Mouse (Mus musculus) forebrain, embryonic 15.5 days (tissue): ENCODE measurements at regions not wholly inside any gene's neighbourhood (a gene's known extent, or its start where the extent isn't known, plus 50 kb on each side); places are given as distances from the start of the nearest gene placed in this dataset.

Experiments
- ATAC-seq: fragments of 200-750 bp; cut with Nextera tagmentation; replicated peaks from 2 replicates; pipeline ENCODE4 v1.8.0; 2017; ENCODE audit warnings: mild to moderate bottlenecking, moderate TSS enrichment, moderate library complexity
- H3K27ac ChIP-seq: fragments of 300-500 bp; sonication (generic); replicated peaks from 2 replicates; pipeline ENCODE4 v1.5.1; 2015; ENCODE audit warnings: mild to moderate bottlenecking, inconsistent platforms
- H3K27me3 ChIP-seq: fragments of 300-500 bp; sonication (generic); 2 replicates; pipeline ENCODE4 v1.6.1; 2015; ENCODE audit warnings: inconsistent platforms
- H3K36me3 ChIP-seq: fragments of 300-500 bp; sonication (generic); 2 replicates; pipeline ENCODE4 v1.6.1; 2015; ENCODE audit warnings: mild to moderate bottlenecking, inconsistent platforms
- H3K4me1 ChIP-seq: fragments of 300-500 bp; sonication (generic); 2 replicates; pipeline ENCODE4 v1.6.1; 2015; ENCODE audit warnings: inconsistent platforms
- H3K4me2 ChIP-seq: fragments of 300-500 bp; sonication (generic); replicated peaks from 2 replicates; pipeline ENCODE4 v1.6.1; 2015; ENCODE audit warnings: mild to moderate bottlenecking, inconsistent platforms
- H3K4me3 ChIP-seq: fragments of 300-500 bp; sonication (generic); 2 replicates; pipeline ENCODE4 v1.5.1; 2015; ENCODE audit warnings: mild to moderate bottlenecking, inconsistent platforms
- H3K9ac ChIP-seq: fragments of 300-500 bp; sonication (generic); replicated peaks from 2 replicates; pipeline ENCODE4 v1.6.1; 2015; ENCODE audit warnings: mild to moderate bottlenecking, inconsistent platforms
- H3K9me3 ChIP-seq: fragments of 300-500 bp; sonication (generic); 2 replicates; pipeline ENCODE4 v1.6.1; 2016; ENCODE audit warnings: inconsistent platforms
- WGBS: fragments of 180-500 bp; shearing (Covaris S2); methylation state at CpG from one replicate; pipeline ENCODE4 v1.1.7; 2015; ENCODE audit warnings: mixed read lengths; 5-methylcytosine and 5-hydroxymethylcytosine counted together

GRCm38 (mm10) chr10:17512487-17512886 is 210.5 kb upstream of the Cited2 start:
- Histone ChIP-seq H3K27ac (no peak overlapping the region), H3K27me3 (no peaks in the 10 kb centered on the region), H3K4me2 (no peak overlapping the region), H3K9ac (no peak overlapping the region), H3K4me1 (peaks cover 9% of the 10 kb centered on the region), H3K9me3 (no peaks in the 10 kb centered on the region), H3K36me3 (no peaks in the 10 kb centered on the region), H3K4me3 (no peak overlapping the region)
- no peak for ATAC-seq
- WGBS, result 62% methylated on average over 3 of the region's 3 CpGs

DNA sequence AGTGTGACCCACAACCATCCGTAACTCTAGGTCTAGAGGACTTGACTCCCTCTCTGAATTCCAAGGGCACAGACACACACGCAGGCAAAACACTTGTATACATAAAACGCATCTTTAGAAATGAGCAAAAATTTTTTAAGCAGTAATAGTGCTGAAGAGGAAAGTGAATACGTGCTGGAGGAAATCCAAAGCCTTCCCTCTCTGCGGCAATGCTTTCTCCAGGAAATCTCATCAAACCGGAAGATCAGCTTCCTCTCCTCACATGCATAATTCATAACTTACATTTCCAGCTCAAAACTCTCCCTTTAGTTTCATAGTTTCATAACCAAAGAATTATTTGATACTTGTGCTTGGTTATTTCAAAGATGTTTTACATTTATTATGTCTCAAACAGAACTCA is 209.3 kb upstream of the Cited2 start:
- Histone ChIP-seq H3K4me3 (no peak overlapping the region), H3K36me3 (no peaks in the 10 kb centered on the region), H3K4me1 (peaks cover 9% of the 10 kb centered on the region), H3K27ac (no peak overlapping the region), H3K9me3 (no peaks in the 10 kb centered on the region), H3K27me3 (no peaks in the 10 kb centered on the region), H3K4me2 (no peak overlapping the region), H3K9ac (no peak overlapping the region)
- ATAC-seq, result no peak
- 84% methylated on average over 6 of the region's 6 CpGs for WGBS

GRCm38 (mm10) chr10:17516068-17516467 is 206.9 kb upstream of the Cited2 start:
- Histone ChIP-seq H3K4me1 (peaks cover 9% of the 10 kb centered on the region), H3K9me3 (no peaks in the 10 kb centered on the region), H3K27ac (no peak overlapping the region), H3K27me3 (no peaks in the 10 kb centered on the region), H3K4me3 (no peak overlapping the region), H3K4me2 (no peak overlapping the region), H3K36me3 (no peaks in the 10 kb centered on the region), H3K9ac (no peak overlapping the region)
- WGBS, result 91% methylated on average over 2 of the region's 2 CpGs
- ATAC-seq, result no peak

DNA sequence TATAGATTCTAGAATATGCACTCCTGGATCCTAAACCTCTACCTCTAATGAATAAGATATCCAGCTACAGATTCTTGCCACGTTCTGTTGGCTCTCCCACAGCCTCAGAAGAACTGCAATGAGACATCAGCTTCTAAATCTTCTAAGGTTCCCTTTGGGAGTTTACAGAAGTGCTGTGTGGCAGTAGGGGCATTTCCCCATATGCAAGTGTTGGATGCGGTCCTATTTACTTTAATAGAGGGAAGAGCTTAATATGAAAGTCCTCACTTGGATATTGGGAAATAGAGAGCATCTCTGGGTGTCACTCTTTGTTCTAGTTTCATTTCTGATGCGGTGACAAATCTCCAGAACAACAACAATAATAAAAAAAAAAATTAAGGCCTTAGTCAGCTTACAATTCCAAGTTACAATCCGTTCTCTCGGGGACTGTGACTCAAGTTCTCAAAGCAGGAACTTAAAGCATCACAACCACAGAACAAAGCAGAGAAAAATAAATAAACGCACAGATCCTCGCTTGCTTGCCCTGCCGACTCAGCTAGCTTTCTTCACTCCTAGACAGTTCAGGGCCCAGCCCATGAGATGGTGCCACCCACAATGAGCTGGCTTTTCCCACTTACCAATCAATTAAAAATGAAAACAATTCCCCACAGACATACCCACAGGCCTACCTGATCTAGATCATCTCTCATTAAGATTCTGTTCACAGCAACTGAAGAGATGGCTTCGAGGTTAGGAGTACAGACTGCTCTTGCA is 204.4 kb upstream of the Cited2 start:
- Histone ChIP-seq H3K4me2 (no peak overlapping the region), H3K4me1 (peaks cover 6% of the 10 kb centered on the region; the same call in 1 of the 2 replicates), H3K9me3 (no peaks in the 10 kb centered on the region), H3K27ac (no peak overlapping the region), H3K9ac (no peak overlapping the region), H3K4me3 (no peak overlapping the region), H3K36me3 (no peaks in the 10 kb centered on the region), H3K27me3 (no peaks in the 10 kb centered on the region)
- WGBS, result 76% methylated on average over 9 of the region's 9 CpGs
- ATAC-seq, result no peak

GRCm38 (mm10) chr10:17522026-17522541 is 200.9 kb upstream of the Cited2 start:
- Histone ChIP-seq H3K9me3 (no peaks in the 10 kb centered on the region), H3K27me3 (no peaks in the 10 kb centered on the region), H3K4me1 (peaks cover 6% of the 10 kb centered on the region; the same call in 1 of the 2 replicates), H3K9ac (no peak overlapping the region), H3K27ac (no peak overlapping the region), H3K36me3 (no peaks in the 10 kb centered on the region), H3K4me3 (no peak overlapping the region), H3K4me2 (no peak overlapping the region)
- no peak for ATAC-seq
- WGBS, result 29% methylated on average over 5 of the region's 5 CpGs

DNA sequence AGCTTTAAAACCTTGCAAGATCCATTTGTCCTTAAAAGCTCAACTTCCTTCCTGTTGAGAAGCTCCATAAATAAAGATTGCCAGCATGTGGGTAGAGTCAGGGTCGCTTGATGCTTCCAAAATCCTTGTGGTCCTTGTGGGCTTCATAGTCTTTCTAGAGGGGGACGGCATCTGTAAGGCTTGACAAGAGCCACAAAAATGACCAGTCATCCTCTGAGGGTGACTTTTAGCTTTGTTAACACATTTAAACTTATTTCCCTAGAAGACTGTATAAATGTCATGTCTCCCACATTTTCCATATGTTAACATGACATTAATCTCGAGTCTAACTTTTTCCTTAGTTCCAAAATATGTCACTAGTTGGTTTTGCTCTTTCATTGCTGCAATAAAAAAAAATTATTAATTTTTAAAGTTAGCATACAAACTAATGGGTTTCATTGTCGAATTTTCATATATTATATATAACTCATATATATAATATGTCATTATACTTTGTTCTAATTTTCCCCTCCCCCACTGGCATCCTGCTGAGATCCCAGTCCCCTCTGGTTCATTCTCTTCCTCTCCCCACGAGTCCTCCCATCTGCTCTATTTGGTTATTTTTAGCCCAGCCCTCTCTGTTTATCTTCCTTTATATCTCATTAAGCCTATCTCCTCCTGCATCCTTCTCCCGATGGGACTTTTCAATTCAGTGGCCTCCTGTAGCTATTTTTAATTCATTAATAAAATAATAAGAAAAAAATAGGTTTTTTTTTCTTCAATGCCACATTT is 199.3 kb upstream of the Cited2 start:
- Histone ChIP-seq H3K9me3 (no peaks in the 10 kb centered on the region), H3K36me3 (no peaks in the 10 kb centered on the region), H3K4me3 (no peak overlapping the region), H3K27me3 (no peaks in the 10 kb centered on the region), H3K4me2 (no peak overlapping the region), H3K27ac (no peak overlapping the region), H3K4me1 (peaks cover 6% of the 10 kb centered on the region; the same call in 1 of the 2 replicates), H3K9ac (no peak overlapping the region)
- WGBS, result 73% methylated on average over 6 of the region's 6 CpGs
- no peak for ATAC-seq

DNA sequence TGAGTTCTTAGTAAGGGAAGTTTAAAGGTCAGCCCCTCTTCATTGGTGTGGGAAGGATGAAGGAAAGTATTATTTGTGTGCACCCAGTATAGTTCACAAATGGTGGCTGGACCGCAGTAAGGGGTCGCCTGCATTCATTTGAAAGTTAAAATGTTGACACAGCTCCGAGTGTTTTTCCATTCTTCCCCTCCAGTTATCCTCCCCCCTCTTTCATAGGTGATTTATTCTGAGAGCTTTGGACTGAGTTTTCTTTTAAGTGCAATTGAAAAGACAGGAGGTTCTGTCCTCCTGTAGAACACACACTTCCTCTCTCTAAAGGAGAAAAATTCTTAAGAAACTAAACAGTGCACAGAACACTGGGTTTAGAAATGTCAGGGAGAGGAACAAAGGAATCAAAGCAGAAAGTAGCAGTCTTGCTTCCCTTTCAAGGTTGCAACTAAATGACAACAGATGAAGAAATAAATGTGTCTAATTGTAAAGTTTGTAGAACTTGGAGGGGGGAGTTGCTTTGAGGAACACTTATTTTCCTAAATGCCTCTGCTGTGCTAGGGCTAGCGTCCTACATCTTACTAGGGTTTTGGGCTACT is 195.8 kb upstream of the Cited2 start:
- no peak for ATAC-seq
- Histone ChIP-seq H3K9me3 (no peaks in the 10 kb centered on the region), H3K4me1 (no peaks in the 10 kb centered on the region; the same call in 1 of the 2 replicates), H3K9ac (no peak overlapping the region), H3K4me2 (no peak overlapping the region), H3K36me3 (no peaks in the 10 kb centered on the region), H3K27ac (no peak overlapping the region), H3K4me3 (no peak overlapping the region), H3K27me3 (no peaks in the 10 kb centered on the region)
- WGBS, result 61% methylated on average over 4 of the region's 4 CpGs

- no peaks in the 10 kb centered on the region for H3K27me3 ChIP-seq
- no peaks in the 10 kb centered on the region for H3K36me3 ChIP-seq
- H3K4me1 ChIP-seq, result no peaks in the 10 kb centered on the region
- H3K4me2 ChIP-seq, result no peak overlapping the region
- 83% methylated on average over 2 of the region's 2 CpGs for WGBS
- no peak overlapping the region for H3K9ac ChIP-seq
- ATAC-seq, result no peak
- H3K9me3 ChIP-seq, result no peaks in the 10 kb centered on the region
- no peak overlapping the region for H3K27ac ChIP-seq
- H3K4me3 ChIP-seq, result no peak overlapping the region
These were observed 194.9 kb upstream of the Cited2 start for GRCm38 (mm10) chr10:17528116-17528515.

DNA sequence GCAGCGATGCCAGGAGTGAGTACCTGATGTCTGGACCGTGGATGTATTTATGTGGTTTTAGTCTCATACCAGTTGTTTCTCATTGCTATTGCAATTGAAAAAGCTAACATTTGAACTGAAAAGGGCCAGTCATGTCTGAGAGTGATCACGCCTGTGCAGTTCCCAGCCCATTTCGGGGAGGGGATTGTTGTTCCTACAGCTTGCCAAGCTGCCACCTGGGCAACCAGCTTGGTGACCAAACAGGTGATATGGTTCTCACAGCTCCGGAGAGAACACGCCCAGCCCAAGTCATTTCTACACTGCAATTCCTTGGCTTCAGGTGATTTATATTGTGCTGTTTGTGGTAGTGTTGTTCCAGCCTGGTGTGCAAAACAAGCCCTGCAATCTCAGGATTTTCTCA is 194.2 kb upstream of the Cited2 start:
- Histone ChIP-seq H3K27ac (no peak overlapping the region), H3K36me3 (no peaks in the 10 kb centered on the region), H3K9me3 (no peaks in the 10 kb centered on the region), H3K27me3 (no peaks in the 10 kb centered on the region), H3K9ac (no peak overlapping the region), H3K4me1 (no peaks in the 10 kb centered on the region), H3K4me2 (no peak overlapping the region), H3K4me3 (no peak overlapping the region)
- WGBS, result 82% methylated on average over 6 of the region's 6 CpGs
- no peak for ATAC-seq

- ATAC-seq, result no peak
- H3K4me3 ChIP-seq, result no peak overlapping the region
- H3K36me3 ChIP-seq, result no peaks in the 10 kb centered on the region
- no peak overlapping the region for H3K27ac ChIP-seq
- no peak overlapping the region for H3K9ac ChIP-seq
- H3K4me1 ChIP-seq, result no peaks in the 10 kb centered on the region
- no peak overlapping the region for H3K4me2 ChIP-seq
- WGBS, result 94% methylated on average over 4 of the region's 4 CpGs
- no peaks in the 10 kb centered on the region for H3K9me3 ChIP-seq
- no peaks in the 10 kb centered on the region for H3K27me3 ChIP-seq
These were observed 193.0 kb upstream of the Cited2 start for GRCm38 (mm10) chr10:17529851-17530509.

GRCm38 (mm10) chr10:17531021-17531420 is 192.0 kb upstream of the Cited2 start:
- 78% methylated on average over 3 of the region's 3 CpGs for WGBS
- ATAC-seq, result no peak

More at GRCm38 (mm10) chr10:17531021-17531420, 192.0 kb upstream of the Cited2 start:
- Histone ChIP-seq H3K4me3 (no peak overlapping the region), H3K27ac (no peak overlapping the region), H3K9ac (no peak overlapping the region), H3K27me3 (no peaks in the 10 kb centered on the region), H3K4me1 (no peaks in the 10 kb centered on the region), H3K9me3 (no peaks in the 10 kb centered on the region), H3K4me2 (no peak overlapping the region), H3K36me3 (no peaks in the 10 kb centered on the region)
